Mouse (Mus musculus): ENCODE data around the gene Micu1. TPM values are rescaled to one million over a fixed set of nuclear protein-coding genes. Genes with fewer than 3 reads are reported as not detected.

Micu1 gene
- polyA plus RNA-seq (2012; rRNA removed) = 88.3 and 92.9 TPM in 2 replicates

GRCm38 (mm10) chr10:59702207-59703032 lies at the start of gene Micu1:
TSS of gene Micu1 (plus strand) at chr10:59702477.

GRCm38 (mm10) chr10:59879255-59880028 lies 177.2 kb downstream of the Micu1 start, which contains the start of gene Dnajb12:
TSS of gene Dnajb12 (plus strand) at chr10:59879556.

Other genes with a start within 250 kb of the Micu1 start
- not detected in 2 replicates for gene Gm10322, start 86.4 kb upstream of the Micu1 start, polyA plus RNA-seq (2012; rRNA removed)
- 23.1 and 23.9 TPM in 2 replicates for gene Mcu, start 85.8 kb upstream of the Micu1 start, polyA plus RNA-seq (2012; rRNA removed)
- 22.7 and 24.4 TPM in 2 replicates for gene Dnajb12, start 177.1 kb downstream of the Micu1 start, polyA plus RNA-seq (2012; rRNA removed)
- gene Ddit4, start 249.4 kb downstream of the Micu1 start, polyA plus RNA-seq (2012; rRNA removed) = 127 and 135 TPM in 2 replicates